Mouse (Mus musculus) cortical plate, adult 2 months (tissue): Measurements from ENCODE around the gene Erc2. TPM values are rescaled to one million over a fixed set of nuclear protein-coding genes. Genes with fewer than 3 reads are reported as not detected.

Experiments used
- H3K27ac ChIP-seq: fragments of 200-500 bp; 2 replicates; pipeline ENCODE4 v1.5.1; 2012; ENCODE audit warnings: low read length, control low read depth, inconsistent platforms; ENCODE audit not compliant: insufficient read depth
- H3K4me1 ChIP-seq: fragments of 200-500 bp; 2 replicates; pipeline ENCODE4 v1.6.1; 2011; ENCODE audit warnings: low read length; ENCODE audit not compliant: control insufficient read depth, insufficient read depth
- H3K4me3 ChIP-seq: fragments of 200-500 bp; 2 replicates; pipeline ENCODE4 v1.5.1; 2011; ENCODE audit warnings: mild to moderate bottlenecking, low read length, control low read depth; ENCODE audit not compliant: insufficient read depth
- CTCF ChIP-seq: fragments of 200-500 bp; IDR thresholded peaks from 2 replicates; pipeline ENCODE4 v1.5.1; 2011; ENCODE audit warnings: mild to moderate bottlenecking, control low read depth, low read length; ENCODE audit not compliant: insufficient read depth; ENCODE audit errors: extremely low read depth
- POLR2A ChIP-seq: fragments of 200-500 bp; IDR thresholded peaks from 2 replicates; pipeline ENCODE4 v1.6.1; 2011; ENCODE audit warnings: mild to moderate bottlenecking, low read length, control low read depth; ENCODE audit not compliant: insufficient read depth; ENCODE audit errors: extremely low read depth
- polyA plus RNA-seq: library from polyadenylated mRNA; depleted of rRNA; stranded (reverse); fragments of >200 nt; gene quantifications from 2 replicates; pipeline ENCODE4 v1.2.3, GENCODE M21; 2012

The Erc2 gene
- polyA plus RNA-seq, 1 experiment, result 77.8 TPM

- TF ChIP-seq CTCF (no peak), POLR2A (no peak)
- peaks cover 3% of the 10 kb centered on the region; the same call in 1 of the 2 replicates for H3K4me1 ChIP-seq
- no peak overlapping the region for H3K4me3 ChIP-seq
- H3K27ac ChIP-seq, result no peak overlapping the region
Observed at GRCm38 (mm10) chr14:28280376-28280775, 658.1 kb downstream of the Erc2 start.

- H3K4me3 ChIP-seq, result no peak overlapping the region
- H3K4me1 ChIP-seq, result peaks cover 5% of the 10 kb centered on the region; the same call in 1 of the 2 replicates
- no peak overlapping the region for H3K27ac ChIP-seq
- TF ChIP-seq POLR2A, result no peak
- 0 out of 2 replicates have a peak, but pooled peaks have one; percentile 13 for TF ChIP-seq CTCF
Observed at GRCm38 (mm10) chr14:28283319-28284095, 661.3 kb downstream of the Erc2 start.

GRCm38 (mm10) chr14:28286511-28286910 is 664.3 kb downstream of the Erc2 start:
- TF ChIP-seq CTCF (no peak), POLR2A (no peak)
- H3K4me3 ChIP-seq, result no peak overlapping the region
- peaks cover 2% of the 10 kb centered on the region; the same call in 1 of the 2 replicates for H3K4me1 ChIP-seq
- H3K27ac ChIP-seq, result no peak overlapping the region

- no peak overlapping the region for H3K4me3 ChIP-seq
- no peak overlapping the region for H3K27ac ChIP-seq
- peaks cover 2% of the 10 kb centered on the region; the same call in 1 of the 2 replicates for H3K4me1 ChIP-seq
- TF ChIP-seq POLR2A (no peak), CTCF (no peak)
Observed at GRCm38 (mm10) chr14:28288196-28288595, 666.0 kb downstream of the Erc2 start.

GRCm38 (mm10) chr14:28288926-28289325 is 666.7 kb downstream of the Erc2 start:
- Histone ChIP-seq H3K4me1 (peaks cover 2% of the 10 kb centered on the region; the same call in 1 of the 2 replicates), H3K27ac (no peak overlapping the region), H3K4me3 (no peak overlapping the region)
- TF ChIP-seq CTCF (no peak), POLR2A (no peak)

GRCm38 (mm10) chr14:28293921-28294320 is 671.7 kb downstream of the Erc2 start:
- no peak overlapping the region for H3K4me3 ChIP-seq
- TF ChIP-seq CTCF (no peak), POLR2A (no peak)
- H3K27ac ChIP-seq, result no peak overlapping the region
- H3K4me1 ChIP-seq, result 0 out of 2 replicates have a peak, but pooled peaks cover 2% of the 10 kb centered on the region

GRCm38 (mm10) chr14:28295145-28295544 is 672.9 kb downstream of the Erc2 start:
- Histone ChIP-seq H3K27ac (no peak overlapping the region), H3K4me1 (0 out of 2 replicates have a peak, but pooled peaks cover 2% of the 10 kb centered on the region), H3K4me3 (no peak overlapping the region)
- TF ChIP-seq POLR2A (no peak), CTCF (no peak)

- Histone ChIP-seq H3K4me3 (no peak overlapping the region), H3K4me1 (0 out of 2 replicates have a peak, but pooled peaks cover 2% of the 10 kb centered on the region), H3K27ac (no peak overlapping the region)
- TF ChIP-seq CTCF (no peak), POLR2A (no peak)
Observed at GRCm38 (mm10) chr14:28300095-28300494, 677.9 kb downstream of the Erc2 start.

GRCm38 (mm10) chr14:28301251-28301650 is 679.0 kb downstream of the Erc2 start:
- no peak overlapping the region for H3K27ac ChIP-seq
- no peak overlapping the region for H3K4me3 ChIP-seq
- 0 out of 2 replicates have a peak, but pooled peaks cover 1% of the 10 kb centered on the region for H3K4me1 ChIP-seq
- TF ChIP-seq POLR2A (no peak), CTCF (no peak)

- Histone ChIP-seq H3K4me3 (no peak overlapping the region), H3K27ac (no peak overlapping the region), H3K4me1 (no peaks in the 10 kb centered on the region)
- TF ChIP-seq CTCF (no peak), POLR2A (no peak)
Observed at GRCm38 (mm10) chr14:28304131-28304530, 681.9 kb downstream of the Erc2 start.
